Mouse (Mus musculus): Measurements from ENCODE around the gene Cplx2.

The Cplx2 gene

GRCm38 (mm10) chr13:54403224-54404070 lies 32.3 kb downstream of the Cplx2 start:
- DNase-seq, result peak; percentile 72 to 82

- no peak for DNase-seq
Observed at GRCm38 (mm10) chr13:54404205-54404604, 33.1 kb downstream of the Cplx2 start.

GRCm38 (mm10) chr13:54405805-54406204 lies 34.7 kb downstream of the Cplx2 start:
- DNase-seq, result no peak

GRCm38 (mm10) chr13:54411656-54412055 lies 40.5 kb downstream of the Cplx2 start:
- no peak for DNase-seq

GRCm38 (mm10) chr13:54412236-54412635 lies 41.1 kb downstream of the Cplx2 start:
- DNase-seq, result no peak

GRCm38 (mm10) chr13:54412721-54413120 lies 41.6 kb downstream of the Cplx2 start:
- DNase-seq, result no peak

GRCm38 (mm10) chr13:54415059-54415458 lies 43.9 kb downstream of the Cplx2 start:
- no peak for DNase-seq

GRCm38 (mm10) chr13:54418781-54419327 lies 47.7 kb downstream of the Cplx2 start:
- DNase-seq, result peak; percentile 52 to 82

GRCm38 (mm10) chr13:54420226-54420625 lies 49.1 kb downstream of the Cplx2 start:
- DNase-seq, result no peak

GRCm38 (mm10) chr13:54425269-54425668 lies 54.1 kb downstream of the Cplx2 start:
- peak; percentile 75 to 90 for DNase-seq

- DNase-seq, result no peak
Observed at GRCm38 (mm10) chr13:54426781-54427655, 55.9 kb downstream of the Cplx2 start.

- DNase-seq, result no peak
Observed at GRCm38 (mm10) chr13:54428771-54429170, 57.6 kb downstream of the Cplx2 start.

GRCm38 (mm10) chr13:54430051-54430450 lies 58.9 kb downstream of the Cplx2 start:
- DNase-seq, result no peak

- DNase-seq, result no peak
Observed at GRCm38 (mm10) chr13:54431161-54431560, 60.0 kb downstream of the Cplx2 start.
